Mouse (Mus musculus): ENCODE measurements around the gene H2-Eb2. TPM values are rescaled to one million over a fixed set of nuclear protein-coding genes. Genes with fewer than 3 reads are reported as not detected.

The H2-Eb2 gene
- polyA plus RNA-seq, 1 experiment from 2014 or later = not detected

DNA sequence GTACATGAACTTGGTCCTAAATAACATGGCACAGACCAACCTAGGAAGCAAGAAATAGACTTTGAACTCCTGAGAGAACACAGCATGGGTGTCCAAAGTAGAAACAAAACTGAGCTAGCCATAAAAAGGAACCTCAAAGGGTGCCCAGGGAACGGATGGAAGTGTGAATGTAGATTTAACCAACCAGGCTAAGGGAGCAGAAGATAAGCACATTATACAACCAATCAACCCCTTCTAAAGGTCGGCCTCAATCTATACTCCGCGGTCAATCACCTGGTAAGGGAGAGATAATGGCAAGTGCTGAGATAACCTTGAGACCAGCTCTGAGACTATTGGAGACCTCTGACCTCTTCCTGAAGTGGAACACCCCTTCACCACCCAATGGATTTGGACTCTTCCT is 45.1 kb downstream of the H2-Eb2 start:
- no peak for ATAC-seq (ENCODE audit: insufficient read depth, low FRiP score, low read depth)

DNA sequence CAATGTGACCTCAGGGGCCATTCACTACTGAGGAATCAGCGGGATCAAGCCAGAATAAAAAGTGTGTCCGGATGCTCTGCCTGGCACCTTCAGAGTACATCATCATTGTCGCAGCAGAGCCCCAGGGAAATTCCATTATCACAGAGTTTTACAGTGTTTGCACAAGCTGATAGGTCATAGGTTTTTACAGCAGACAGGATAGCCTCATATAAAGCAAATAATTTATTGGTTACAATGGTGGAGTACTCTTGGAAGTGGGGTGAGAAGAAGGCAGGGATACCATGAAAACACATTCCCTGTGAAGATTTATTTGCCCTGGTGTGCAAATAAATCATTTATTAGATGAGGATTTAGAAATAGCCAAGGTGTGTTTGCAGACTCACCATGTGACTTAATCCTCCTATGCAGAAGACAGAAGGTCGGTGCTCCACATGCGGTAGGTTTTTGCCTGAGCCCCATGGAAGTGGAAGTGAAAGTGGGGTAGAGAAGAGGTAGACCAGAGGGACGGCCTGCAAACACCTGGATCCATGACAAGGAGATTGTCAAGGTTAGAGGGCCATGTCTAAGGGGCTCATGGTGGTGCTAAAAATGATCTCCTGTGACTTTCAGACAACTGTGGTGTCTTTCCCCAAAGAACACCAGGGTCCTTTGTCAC is 47.7 kb downstream of the H2-Eb2 start:
- Histone ChIP-seq H3K4me1 (no peaks in the 10 kb centered on the region), H3K9ac (no peak overlapping the region), H3K4me2 (no peak overlapping the region), H3K36me3 (no peaks in the 10 kb centered on the region), H3K27me3 (replicated peaks) (no peaks in the 10 kb centered on the region), H3K9me3 (no peaks in the 10 kb centered on the region), H3K4me3 (replicated peaks) (no peak overlapping the region), H3K27ac (no peak overlapping the region)
- 57% methylated on average over 6 of the region's 6 CpGs for WGBS
- no peak for ATAC-seq (ENCODE audit: insufficient read depth, low FRiP score, low read depth)

More for the DNA sequence above, 45.1 kb downstream of the H2-Eb2 start:
- Histone ChIP-seq H3K9ac (no peak overlapping the region), H3K27me3 (replicated peaks) (no peaks in the 10 kb centered on the region), H3K27ac (no peak overlapping the region), H3K9me3 (no peaks in the 10 kb centered on the region), H3K4me3 (replicated peaks) (no peak overlapping the region), H3K4me2 (no peak overlapping the region), H3K36me3 (no peaks in the 10 kb centered on the region), H3K4me1 (no peaks in the 10 kb centered on the region)
- 40% methylated on average over 4 of the region's 4 CpGs for WGBS

DNA sequence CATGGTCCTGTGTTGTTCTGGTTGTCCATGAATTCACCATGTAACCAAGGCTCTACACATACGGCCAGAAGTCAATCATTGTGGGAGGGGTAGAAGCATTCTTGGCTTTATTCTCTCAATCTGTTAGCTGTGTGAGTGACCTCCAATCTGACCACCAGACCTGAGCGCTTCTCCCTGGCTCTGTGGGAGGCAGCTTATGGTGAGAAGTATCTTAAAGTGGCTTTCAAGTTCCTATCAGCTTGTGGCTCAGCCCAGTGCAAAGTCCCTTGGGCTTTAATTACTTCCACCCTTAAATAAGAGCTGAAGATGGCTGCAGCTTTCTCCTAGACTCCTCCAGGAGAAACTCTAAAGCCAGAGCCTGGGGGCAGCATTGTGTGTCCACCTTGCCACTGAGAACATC is 51.4 kb downstream of the H2-Eb2 start, which contains the start of gene Btnl1:
Gene Btnl1 (plus strand): TSS at position 286 of the 400 bp plus-strand sequence.
- no peak within 1 kb of the TSS for H3K9ac ChIP-seq
- H3K27me3 ChIP-seq (replicated peaks) = no peaks in the 10 kb centered on the region
- 78% methylated on average over 2 of the region's 2 CpGs for WGBS
- no peaks in the 10 kb centered on the region for H3K4me1 ChIP-seq
- H3K4me3 ChIP-seq (replicated peaks) = no peak within 1 kb of the TSS
- no peak within 1 kb of the TSS for H3K4me2 ChIP-seq
- no peak within 1 kb of the TSS for H3K27ac ChIP-seq
- no peak for ATAC-seq (ENCODE audit: insufficient read depth, low FRiP score, low read depth)
- no peaks in the 10 kb centered on the region for H3K9me3 ChIP-seq
- H3K36me3 ChIP-seq = no peaks in the 10 kb centered on the region

DNA sequence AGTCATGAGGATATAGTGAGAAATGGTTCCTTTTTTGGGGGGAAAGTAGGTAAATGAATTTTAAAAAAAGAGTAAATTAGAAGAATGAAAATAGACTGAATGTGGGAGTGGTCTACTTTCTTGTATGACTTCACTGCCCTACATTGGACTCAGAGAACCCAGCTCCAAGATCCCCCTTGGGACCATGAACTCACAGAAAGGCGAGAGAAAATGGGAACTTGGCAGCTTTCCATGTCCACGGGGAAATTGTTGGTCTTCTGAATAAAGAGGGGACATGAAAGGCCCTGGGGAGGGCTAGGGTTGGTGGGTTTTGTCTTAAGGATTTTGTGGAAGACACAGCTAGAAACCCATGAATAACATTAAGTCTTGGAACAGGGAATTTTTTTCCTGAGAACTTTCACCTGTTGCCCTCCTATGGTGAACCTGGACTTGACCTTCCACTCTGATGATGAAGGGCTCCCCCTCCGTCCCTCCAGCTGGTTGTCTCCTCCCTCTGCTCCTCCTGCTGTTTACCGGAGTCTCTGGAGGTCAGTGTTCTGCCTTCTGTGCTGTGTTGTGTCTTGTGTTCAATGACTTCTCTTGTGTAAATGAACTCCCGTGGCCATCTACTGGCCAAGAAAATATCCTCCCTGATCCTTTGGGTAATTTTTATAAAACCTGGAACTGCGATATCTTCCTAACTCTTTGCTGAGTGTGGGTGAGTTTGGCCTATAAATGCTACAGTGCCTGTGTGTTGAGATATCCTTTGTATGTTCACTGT is 52.2 kb downstream of the H2-Eb2 start:
- Histone ChIP-seq H3K4me3 (replicated peaks) (no peak overlapping the region), H3K4me2 (no peak overlapping the region), H3K9ac (no peak overlapping the region), H3K27ac (no peak overlapping the region), H3K9me3 (no peaks in the 10 kb centered on the region), H3K27me3 (replicated peaks) (no peaks in the 10 kb centered on the region), H3K4me1 (no peaks in the 10 kb centered on the region), H3K36me3 (no peaks in the 10 kb centered on the region)
- WGBS = 50% methylated on average over 6 of the region's 6 CpGs
- ATAC-seq (ENCODE audit: insufficient read depth, low FRiP score, low read depth) = no peak

DNA sequence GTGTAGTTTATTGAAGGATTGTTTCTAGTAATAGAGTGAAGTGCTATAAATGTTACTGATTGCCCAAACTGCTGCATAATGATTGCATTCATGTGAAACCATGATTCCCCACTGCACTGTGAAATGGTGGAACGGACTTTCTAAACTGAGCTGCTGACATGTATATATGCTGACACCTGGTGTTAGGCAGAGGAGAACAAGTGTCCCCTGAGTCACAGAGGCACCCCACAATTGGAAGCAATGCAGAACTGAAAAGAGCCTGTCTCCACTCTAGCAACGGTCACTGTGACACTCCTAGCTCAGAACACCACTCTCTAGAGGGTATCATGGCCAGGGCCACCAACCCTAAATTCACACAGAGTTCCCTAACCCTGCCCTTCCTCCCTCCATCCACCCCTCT is 53.3 kb downstream of the H2-Eb2 start:
- ATAC-seq (ENCODE audit: insufficient read depth, low FRiP score, low read depth) = no peak
- no peaks in the 10 kb centered on the region for H3K27me3 ChIP-seq (replicated peaks)
- WGBS = 84% methylated on average over 2 of the region's 2 CpGs

DNA sequence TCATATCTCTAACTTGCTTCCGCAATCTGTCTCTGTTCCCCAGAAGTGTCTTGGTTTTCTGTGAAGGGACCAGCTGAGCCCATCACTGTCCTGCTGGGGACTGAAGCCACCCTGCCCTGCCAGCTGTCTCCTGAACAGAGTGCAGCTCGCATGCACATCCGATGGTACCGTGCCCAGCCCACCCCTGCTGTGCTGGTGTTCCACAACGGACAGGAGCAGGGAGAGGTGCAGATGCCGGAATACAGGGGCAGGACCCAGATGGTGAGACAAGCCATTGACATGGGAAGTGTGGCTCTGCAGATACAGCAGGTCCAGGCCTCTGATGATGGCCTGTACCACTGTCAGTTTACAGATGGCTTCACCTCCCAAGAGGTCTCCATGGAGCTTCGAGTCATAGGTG is 54.0 kb downstream of the H2-Eb2 start:
- Histone ChIP-seq H3K9me3 (no peaks in the 10 kb centered on the region), H3K4me1 (no peaks in the 10 kb centered on the region), H3K27me3 (replicated peaks) (no peaks in the 10 kb centered on the region), H3K36me3 (no peaks in the 10 kb centered on the region), H3K4me2 (no peak overlapping the region), H3K9ac (no peak overlapping the region), H3K4me3 (replicated peaks) (no peak overlapping the region), H3K27ac (no peak overlapping the region)
- 77% methylated on average over 7 of the region's 7 CpGs for WGBS
- ATAC-seq (ENCODE audit: insufficient read depth, low FRiP score, low read depth) = no peak

More for the DNA sequence above, 53.3 kb downstream of the H2-Eb2 start:
- Histone ChIP-seq H3K4me1 (no peaks in the 10 kb centered on the region), H3K4me2 (no peak overlapping the region), H3K36me3 (no peaks in the 10 kb centered on the region), H3K9me3 (no peaks in the 10 kb centered on the region), H3K4me3 (replicated peaks) (no peak overlapping the region), H3K9ac (no peak overlapping the region), H3K27ac (no peak overlapping the region)

DNA sequence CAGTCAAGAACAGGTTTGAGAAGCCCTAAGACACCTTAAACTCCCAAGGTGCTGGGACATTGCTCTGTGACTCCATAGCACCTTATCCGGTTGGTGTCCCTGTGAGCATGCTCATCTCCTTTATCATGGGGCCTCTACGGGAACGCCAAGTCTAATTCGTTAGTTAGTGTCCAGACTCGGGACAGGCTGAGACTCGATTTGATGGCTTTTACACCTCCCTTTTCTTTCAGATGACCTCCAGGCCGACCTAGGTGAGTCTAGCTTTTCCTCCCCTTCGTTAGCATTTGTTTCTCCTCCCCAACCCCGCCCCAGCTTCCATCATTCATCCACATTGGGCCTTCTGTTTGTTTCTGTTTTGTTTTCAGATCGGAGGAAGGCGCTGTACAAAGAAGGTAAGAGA is 56.4 kb downstream of the H2-Eb2 start:
- H3K27me3 ChIP-seq (replicated peaks) = no peaks in the 10 kb centered on the region
- no peaks in the 10 kb centered on the region for H3K9me3 ChIP-seq
- no peak for ATAC-seq (ENCODE audit: insufficient read depth, low FRiP score, low read depth)
- no peaks in the 10 kb centered on the region for H3K36me3 ChIP-seq
- H3K4me3 ChIP-seq (replicated peaks) = no peak overlapping the region
- no peak overlapping the region for H3K27ac ChIP-seq
- H3K4me2 ChIP-seq = no peak overlapping the region
- H3K4me1 ChIP-seq = no peaks in the 10 kb centered on the region
- WGBS = 67% methylated on average over 11 of the region's 11 CpGs
- H3K9ac ChIP-seq = no peak overlapping the region

DNA sequence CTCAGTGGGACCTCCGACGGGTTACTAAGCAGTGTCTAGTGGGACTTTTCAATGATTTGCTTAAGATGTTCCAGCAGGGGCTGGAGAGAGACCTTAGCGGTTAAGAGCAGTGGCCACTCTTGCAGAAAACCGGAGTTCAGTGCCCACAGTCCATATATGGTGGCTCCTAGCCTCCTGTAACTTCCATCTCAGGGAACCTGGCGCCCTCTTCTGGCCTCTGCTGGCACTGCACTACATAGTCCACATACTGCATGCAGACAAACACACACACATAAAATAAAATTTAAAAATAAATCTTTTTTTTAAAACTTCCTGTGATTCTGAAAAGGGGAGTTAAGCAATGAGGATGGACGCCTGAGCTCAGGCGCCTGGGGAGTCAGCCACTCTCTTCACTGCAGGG is 57.7 kb downstream of the H2-Eb2 start:
- 76% methylated on average over 7 of the region's 7 CpGs for WGBS
- Histone ChIP-seq H3K4me3 (replicated peaks) (no peak overlapping the region), H3K9me3 (no peaks in the 10 kb centered on the region), H3K9ac (no peak overlapping the region), H3K4me1 (no peaks in the 10 kb centered on the region), H3K27ac (no peak overlapping the region), H3K27me3 (replicated peaks) (no peaks in the 10 kb centered on the region), H3K36me3 (no peaks in the 10 kb centered on the region), H3K4me2 (no peak overlapping the region)
- ATAC-seq (ENCODE audit: insufficient read depth, low FRiP score, low read depth) = no peak

DNA sequence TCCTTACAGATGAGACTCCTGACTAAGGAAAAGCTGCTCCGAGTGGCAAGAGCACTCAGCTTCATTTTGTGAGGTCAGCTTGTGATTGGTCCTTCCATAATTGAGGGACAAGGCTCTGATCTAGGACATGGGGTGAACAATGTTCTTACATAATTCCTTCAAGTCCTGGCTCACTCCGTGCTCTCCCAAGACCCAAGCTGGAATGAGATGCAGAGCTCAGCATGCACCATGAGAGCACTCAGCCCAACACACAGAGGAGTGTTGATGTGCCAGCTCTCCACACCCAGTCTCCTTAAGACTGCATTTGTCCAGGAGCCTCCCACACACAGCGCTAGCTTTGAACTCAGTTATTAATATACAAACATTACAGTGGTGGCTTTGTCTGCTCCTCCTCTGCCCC is 59.2 kb downstream of the H2-Eb2 start:
- H3K36me3 ChIP-seq = no peaks in the 10 kb centered on the region
- no peak for ATAC-seq (ENCODE audit: insufficient read depth, low FRiP score, low read depth)

DNA sequence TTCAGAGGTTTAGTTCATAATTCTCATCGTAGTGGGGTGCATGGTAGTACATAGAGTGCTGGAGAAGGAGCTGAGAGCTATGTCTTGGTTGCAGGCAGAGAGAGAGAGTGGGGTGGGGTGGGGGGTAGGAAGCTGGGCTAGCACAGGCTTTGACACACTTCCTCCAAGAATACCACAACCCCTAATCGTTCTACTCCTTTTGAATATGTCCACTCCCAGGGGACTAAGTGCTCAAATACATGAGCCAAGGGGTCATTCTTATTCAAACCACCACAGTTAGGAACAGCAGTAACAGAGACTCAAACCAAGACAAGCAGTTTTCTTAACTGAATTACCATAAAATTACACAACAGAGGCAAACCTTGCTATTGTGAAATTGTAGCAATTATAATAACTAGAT is 61.2 kb downstream of the H2-Eb2 start:
- ATAC-seq (ENCODE audit: insufficient read depth, low FRiP score, low read depth) = no peak
- Histone ChIP-seq H3K4me1 (no peaks in the 10 kb centered on the region), H3K36me3 (no peaks in the 10 kb centered on the region), H3K4me3 (replicated peaks) (no peak overlapping the region), H3K4me2 (no peak overlapping the region), H3K9ac (no peak overlapping the region), H3K27me3 (replicated peaks) (0 out of 2 replicates have a peak, but pooled peaks cover 4% of the 10 kb centered on the region), H3K27ac (no peak overlapping the region), H3K9me3 (no peaks in the 10 kb centered on the region)
- 72% methylated on average over 2 of the region's 2 CpGs for WGBS

More for the DNA sequence above, 59.2 kb downstream of the H2-Eb2 start:
- H3K9me3 ChIP-seq = no peaks in the 10 kb centered on the region
- H3K4me3 ChIP-seq (replicated peaks) = no peak overlapping the region
- no peak overlapping the region for H3K4me2 ChIP-seq
- H3K9ac ChIP-seq = no peak overlapping the region
- WGBS = 49% methylated on average over 3 of the region's 3 CpGs
- no peak overlapping the region for H3K27ac ChIP-seq
- H3K27me3 ChIP-seq (replicated peaks) = no peaks in the 10 kb centered on the region
- no peaks in the 10 kb centered on the region for H3K4me1 ChIP-seq

DNA sequence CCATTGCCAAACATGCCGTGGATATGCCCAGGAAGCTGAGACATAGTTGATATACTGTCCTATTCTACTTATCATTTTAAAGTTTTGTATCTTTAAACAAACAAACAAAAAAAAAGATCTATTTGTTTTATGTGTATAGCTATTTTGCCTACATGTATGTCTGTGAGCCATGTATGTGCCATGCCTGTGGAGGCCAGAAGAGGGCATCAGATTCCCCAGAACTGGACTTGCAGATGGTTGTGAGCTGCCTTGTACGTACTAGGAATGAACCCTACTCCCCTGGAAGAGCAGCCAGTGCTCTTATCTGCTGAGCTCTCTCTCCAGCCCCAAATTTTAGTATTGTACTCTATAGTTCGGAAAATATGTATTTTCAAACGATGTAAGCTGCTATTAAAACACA is 63.0 kb downstream of the H2-Eb2 start:
- H3K27ac ChIP-seq = no peak overlapping the region
- H3K36me3 ChIP-seq = no peaks in the 10 kb centered on the region
- H3K27me3 ChIP-seq (replicated peaks) = 0 out of 2 replicates have a peak, but pooled peaks cover 6% of the 10 kb centered on the region
- 27% methylated on average over 4 of the region's 4 CpGs for WGBS
- H3K9ac ChIP-seq = no peak overlapping the region
- no peak overlapping the region for H3K4me2 ChIP-seq
- no peaks in the 10 kb centered on the region for H3K4me1 ChIP-seq
- ATAC-seq (ENCODE audit: insufficient read depth, low FRiP score, low read depth) = no peak
- no peaks in the 10 kb centered on the region for H3K9me3 ChIP-seq
- no peak overlapping the region for H3K4me3 ChIP-seq (replicated peaks)
